Comparison of ENCODE assay signal across 21 mouse cellular contexts in the genomic region with DNA sequence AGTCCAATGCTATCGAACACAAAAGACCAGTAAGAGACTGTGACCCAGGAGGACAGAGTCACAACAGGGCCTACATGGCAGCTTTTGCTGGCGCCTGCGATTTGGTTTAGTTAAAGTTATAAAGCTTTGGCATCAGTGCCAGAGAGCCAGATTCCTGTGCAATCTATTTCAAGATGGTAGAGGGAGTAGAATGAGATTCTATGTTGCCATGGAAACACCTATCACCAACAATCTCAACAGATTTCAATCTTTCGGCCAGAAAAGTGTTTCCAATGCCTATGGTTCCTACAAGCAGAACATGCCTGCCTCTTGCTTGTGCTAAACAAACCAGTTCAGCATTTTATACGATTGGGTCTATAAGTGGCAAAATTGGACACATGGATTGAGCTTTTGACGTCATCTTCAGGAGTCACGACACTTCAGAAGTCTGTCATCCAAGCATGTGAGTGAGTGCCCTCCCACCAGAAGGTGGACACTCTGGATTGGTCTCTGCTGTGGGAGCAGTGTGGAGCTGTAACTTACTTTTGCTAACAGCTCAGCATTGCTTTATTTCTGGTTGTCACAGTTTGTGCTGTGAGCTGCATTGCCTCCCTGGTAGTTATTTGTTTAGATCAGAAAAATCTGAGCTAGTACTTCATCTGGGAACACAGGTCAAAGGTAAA. TPM values are rescaled to one million over a fixed set of nuclear protein-coding genes. Genes with fewer than 3 reads are reported as not detected.
DNase-seq lines count a peak whose midpoint lies in the region; ATAC-seq lines count a peak whose summit lies in the region.
"Had no signal": no experiment of that assay in that cellular context is flagged by ENCODE, and none has a peak within 500 bp of the region (broad histone marks: within the 10 kb centered on the region; RNA-seq: fewer than 3 reads in every experiment).

No protein-coding gene starts in this region.

- peaks cover 3% of the 10 kb centered on the region; the same call in 1 of the 2 replicates for H3K4me1 ChIP-seq in forebrain, embryonic 16.5 days (replicated peaks; ENCODE audit: control insufficient read depth, insufficient read depth, low read length)
- H3K4me1 ChIP-seq in forebrain, embryonic 10.5 days, result peaks cover 4% of the 10 kb centered on the region; the same call in 1 of the 2 replicates
- H3K4me1 ChIP-seq: embryonic facial prominence, embryonic 12.5 days; limb, embryonic 13.5 days; liver, embryonic 15.5 days; midbrain, embryonic 12.5 days; stomach, embryonic 15.5 days had no signal

- DNase-seq in forebrain, embryonic 10.5 days (ENCODE audit: extremely low spot score, low spot score), result no peak
- DNase-seq in left cerebral cortex, postnatal 25 days (ENCODE audit: low spot score in 2 of 2), result peak; percentile 34 to 63
- DNase-seq in left cerebral cortex, postnatal 4 days, result no peak
- DNase-seq in brain, adult 2 months (ENCODE audit: low read depth, low spot score), result peak; percentile 71
- DNase-seq in layer of hippocampus, adult 9-10 months (ENCODE audit: low spot score), result peak; percentile 39
- no peak for DNase-seq in adipocyte (ENCODE audit: low spot score)
- no peak for DNase-seq in MN1 (ENCODE audit: low spot score)
- DNase-seq: cerebellum, adult 11-12 months; gastrocnemius, postnatal 10 days; thymus, postnatal 25 days had no signal

- H3K27me3 ChIP-seq in forebrain, embryonic 16.5 days (replicated peaks; ENCODE audit: control insufficient read depth, insufficient read depth, low read length), result no peaks in the 10 kb centered on the region
- no peaks in the 10 kb centered on the region for H3K27me3 ChIP-seq in forebrain, embryonic 10.5 days (ENCODE audit: poor library complexity, severe bottlenecking)
- H3K27me3 ChIP-seq: embryonic facial prominence, embryonic 12.5 days; limb, embryonic 13.5 days; liver, embryonic 15.5 days; Patski; stomach, embryonic 15.5 days had no signal

- H3K36me3 ChIP-seq in forebrain, embryonic 16.5 days (ENCODE audit: control insufficient read depth, insufficient read depth), result no peaks in the 10 kb centered on the region
- H3K36me3 ChIP-seq in forebrain, embryonic 10.5 days (replicated peaks), result no peaks in the 10 kb centered on the region
- H3K36me3 ChIP-seq: embryonic facial prominence, embryonic 12.5 days; limb, embryonic 13.5 days; liver, embryonic 15.5 days; midbrain, embryonic 12.5 days; stomach, embryonic 15.5 days had no signal

- H3K9ac ChIP-seq in forebrain, embryonic 16.5 days (replicated peaks; ENCODE audit: low read depth, low read length), result no peak overlapping the region
- H3K9ac ChIP-seq: embryonic facial prominence, embryonic 12.5 days; limb, embryonic 13.5 days; liver, embryonic 15.5 days; midbrain, embryonic 12.5 days; stomach, embryonic 15.5 days had no signal

- WGBS in forebrain, embryonic 16.5 days, result 76% methylated on average over 7 of the region's 7 CpGs
- WGBS in forebrain, embryonic 10.5 days, result 90% methylated on average over 7 of the region's 7 CpGs

- no peak for ATAC-seq in forebrain, embryonic 16.5 days
- ATAC-seq: hindbrain, embryonic 16.5 days; Patski had no signal

- H3K4me3 ChIP-seq in forebrain, embryonic 16.5 days (replicated peaks; ENCODE audit: low read length), result no peak overlapping the region
- no peak overlapping the region for H3K4me3 ChIP-seq in forebrain, embryonic 10.5 days
- H3K4me3 ChIP-seq: embryonic facial prominence, embryonic 12.5 days; limb, embryonic 13.5 days; liver, embryonic 15.5 days; midbrain, embryonic 12.5 days; stomach, embryonic 15.5 days had no signal

- no peaks in the 10 kb centered on the region for H3K9me3 ChIP-seq in forebrain, embryonic 16.5 days (ENCODE audit: control insufficient read depth, low read length)
- H3K9me3 ChIP-seq in forebrain, embryonic 10.5 days, result no peaks in the 10 kb centered on the region
- H3K9me3 ChIP-seq: embryonic facial prominence, embryonic 12.5 days; limb, embryonic 13.5 days; liver, embryonic 15.5 days; midbrain, embryonic 12.5 days; stomach, embryonic 15.5 days had no signal

- H3K4me2 ChIP-seq in forebrain, embryonic 16.5 days (ENCODE audit: low read length), result no peak overlapping the region
- H3K4me2 ChIP-seq: embryonic facial prominence, embryonic 12.5 days; limb, embryonic 13.5 days; liver, embryonic 15.5 days; midbrain, embryonic 12.5 days; stomach, embryonic 15.5 days had no signal

- H3K27ac ChIP-seq in forebrain, embryonic 16.5 days (ENCODE audit: low read length), result peak overlapping the region; percentile 30
- H3K27ac ChIP-seq in forebrain, embryonic 10.5 days, result no peak overlapping the region
- H3K27ac ChIP-seq: embryonic facial prominence, embryonic 12.5 days; limb, embryonic 13.5 days; liver, embryonic 15.5 days; midbrain, embryonic 12.5 days; stomach, embryonic 15.5 days had no signal

- intact Hi-C loops in left cerebral cortex, postnatal 25 days (cut with DNase I), result no loop called here
- intact Hi-C loops in left cerebral cortex, postnatal 4 days (cut with DNase I), result no loop called here

RNA-seq across cellular contexts. Expression of a gene that starts 15.2 kb away (rescaled TPM):
- polyA plus RNA-seq in forebrain, embryonic 16.5 days (2015; fragmentation: Nextera tagmentation; extraction: Ambion mirVana), result not detected in 2 replicates
- polyA plus RNA-seq in forebrain, embryonic 10.5 days (2016; fragmentation: Nextera tagmentation; extraction: Ambion mirVana), result not detected in 2 replicates
- total RNA-seq in left cerebral cortex, postnatal 25 days (2021), result not detected
- not detected for total RNA-seq in left cerebral cortex, postnatal 4 days (2021)
- total RNA-seq: heart, adult 8-10 months; heart, postnatal 25 days had no signal
- polyA plus RNA-seq: embryonic facial prominence, embryonic 12.5 days; hindbrain, embryonic 16.5 days; limb, embryonic 13.5 days; liver, embryonic 15.5 days; midbrain, embryonic 12.5 days; neural tube, embryonic 11.5 days; Patski had no signal

RNA-seq across cellular contexts. Expression of a gene that starts 22.4 kb away (rescaled TPM):
- polyA plus RNA-seq in forebrain, embryonic 16.5 days (2015; fragmentation: Nextera tagmentation; extraction: Ambion mirVana), result 52.0 and 55.4 TPM in 2 replicates
- polyA plus RNA-seq in forebrain, embryonic 10.5 days (2016; fragmentation: Nextera tagmentation; extraction: Ambion mirVana), result 37.1 and 38.8 TPM in 2 replicates
- 10 to 100 TPM; 41.3 to 44.9 TPM for total RNA-seq in left cerebral cortex, postnatal 25 days (2021)
- 10 to 100 TPM; 42.4 to 46.0 TPM for total RNA-seq in left cerebral cortex, postnatal 4 days (2021)

RNA-seq across cellular contexts. Expression of a gene that starts 38.3 kb away (rescaled TPM):
- 34.6 and 43.1 TPM in 2 replicates for polyA plus RNA-seq in forebrain, embryonic 16.5 days (2015; fragmentation: Nextera tagmentation; extraction: Ambion mirVana)
- 20.6 and 23.2 TPM in 2 replicates for polyA plus RNA-seq in forebrain, embryonic 10.5 days (2016; fragmentation: Nextera tagmentation; extraction: Ambion mirVana)
- total RNA-seq in left cerebral cortex, postnatal 25 days (2021), result 10 to 100 TPM; 15.9 to 20.8 TPM
- 10 to 100 TPM; 14.8 to 20.0 TPM for total RNA-seq in left cerebral cortex, postnatal 4 days (2021)

RNA-seq across cellular contexts. Expression of a gene that starts 38.4 kb away (rescaled TPM):
- polyA plus RNA-seq in forebrain, embryonic 16.5 days (2015; fragmentation: Nextera tagmentation; extraction: Ambion mirVana), result 58.6 and 59.9 TPM in 2 replicates
- polyA plus RNA-seq in forebrain, embryonic 10.5 days (2016; fragmentation: Nextera tagmentation; extraction: Ambion mirVana), result 89.5 and 95.6 TPM in 2 replicates
- total RNA-seq in left cerebral cortex, postnatal 25 days (2021), result 10 to 100 TPM; 32.3 to 33.1 TPM
- 10 to 100 TPM; 40.3 to 44.8 TPM for total RNA-seq in left cerebral cortex, postnatal 4 days (2021)

Comparison
In these comparisons a context has a peak if more than half of its experiments do, and no peak if none do; other contexts are left out.
1. DNase-seq: peak in left cerebral cortex, postnatal 25 days (2 of 2), brain, adult 2 months (single experiment) and layer of hippocampus, adult 9-10 months (single experiment); none in forebrain, embryonic 10.5 days (single experiment), left cerebral cortex, postnatal 4 days (single experiment), adipocyte (single experiment) and MN1 (single experiment).